Mouse (Mus musculus) C2C12 (cell line): ENCODE measurements around the gene Snx22. TPM values are rescaled to one million over a fixed set of nuclear protein-coding genes. Genes with fewer than 3 reads are reported as not detected.

ENCODE experiments used
- H3K27me3 ChIP-seq: one replicate; pipeline ENCODE4 v1.6.1; 2011; ENCODE audit not compliant: control insufficient read depth, insufficient read depth, insufficient read length
- H3K36me3 ChIP-seq: one replicate; pipeline ENCODE4 v1.6.1; 2011; ENCODE audit not compliant: control insufficient read depth, insufficient read depth
- H3K4me3 ChIP-seq: one replicate; pipeline ENCODE4 v1.5.1; 2011; ENCODE audit warnings: mild to moderate bottlenecking, control low read depth; ENCODE audit not compliant: poor library complexity, insufficient read depth, severe bottlenecking
- H3K79me2 ChIP-seq: one replicate; pipeline ENCODE4 v1.6.1; 2011; ENCODE audit not compliant: control insufficient read depth, insufficient read depth
- H3K79me3 ChIP-seq: one replicate; pipeline ENCODE4 v1.6.1; 2011; ENCODE audit warnings: low read depth, control low read depth
- H3ac ChIP-seq: one replicate; pipeline ENCODE3; 2011; ENCODE audit warnings: low read depth; ENCODE audit not compliant: control insufficient read depth, insufficient read length
- CEBPB ChIP-seq: IDR thresholded peaks from one replicate; pipeline ENCODE4 v1.6.1; 2011; ENCODE audit warnings: low read depth, mild to moderate bottlenecking, control low read depth, moderate library complexity
- CTCF ChIP-seq: IDR thresholded peaks from one replicate; pipeline ENCODE4 v1.5.1; 2011; ENCODE audit not compliant: control insufficient read depth, insufficient read depth, insufficient read length
- FOSL1 ChIP-seq: IDR thresholded peaks from one replicate; pipeline ENCODE4 v1.8.0; 2011; ENCODE audit warnings: mild to moderate bottlenecking, low read length; ENCODE audit not compliant: poor library complexity, insufficient read depth, severe bottlenecking
- MAX ChIP-seq: IDR thresholded peaks from one replicate; pipeline ENCODE4 v1.6.1; 2011; ENCODE audit warnings: mild to moderate bottlenecking, control low read depth
- MYOD1 ChIP-seq: IDR thresholded peaks from one replicate; pipeline ENCODE4 v1.6.1; 2011; ENCODE audit warnings: low read depth; ENCODE audit not compliant: control insufficient read depth, insufficient read length
- MYOG ChIP-seq: IDR thresholded peaks from one replicate; pipeline ENCODE4 v1.6.1; 2011; ENCODE audit not compliant: control insufficient read depth, insufficient read length; ENCODE audit errors: extremely low read depth
- USF1 ChIP-seq: IDR thresholded peaks from one replicate; pipeline ENCODE4 v1.6.1; 2011; ENCODE audit warnings: low read depth, mild to moderate bottlenecking, control low read depth, moderate library complexity
- polyA plus RNA-seq: library from polyadenylated mRNA; unstranded; fragments of >200 nt; fragmentation: generic; extraction: Trizol; gene quantifications from one replicate; pipeline ENCODE4 v1.2.1, GENCODE M21; 2012; ENCODE audit warnings: missing spikeins

The Snx22 gene
- polyA plus RNA-seq, 1 experiment = 0.74 TPM

- no peak overlapping the region for H3ac ChIP-seq
- TF ChIP-seq MYOG (no peak), MYOD1 (no peak), CTCF (no peak), FOSL1 (no peak), CEBPB (no peak), MAX (no peak), USF1 (no peak)
- no peak overlapping the region for H3K4me3 ChIP-seq
- peaks cover 9% of the 10 kb centered on the region for H3K36me3 ChIP-seq
- no peaks in the 10 kb centered on the region for H3K27me3 ChIP-seq
- H3K79me3 ChIP-seq = no peaks in the 10 kb centered on the region
- no peaks in the 10 kb centered on the region for H3K79me2 ChIP-seq
Observed at GRCm38 (mm10) chr9:66043241-66043640, 26.3 kb downstream of the Snx22 start.

- H3K4me3 ChIP-seq = no peak overlapping the region
- H3K36me3 ChIP-seq = peaks cover 18% of the 10 kb centered on the region
- no peaks in the 10 kb centered on the region for H3K79me2 ChIP-seq
- TF ChIP-seq MYOG (no peak), CTCF (no peak), MAX (no peak), USF1 (no peak), CEBPB (no peak), FOSL1 (no peak), MYOD1 (no peak)
- H3ac ChIP-seq = no peak overlapping the region
- no peaks in the 10 kb centered on the region for H3K27me3 ChIP-seq
- no peaks in the 10 kb centered on the region for H3K79me3 ChIP-seq
Observed at GRCm38 (mm10) chr9:66042331-66042730, 27.2 kb downstream of the Snx22 start.

- Histone ChIP-seq H3K79me3 (no peaks in the 10 kb centered on the region), H3K4me3 (no peak overlapping the region), H3ac (no peak overlapping the region), H3K79me2 (no peaks in the 10 kb centered on the region), H3K27me3 (no peaks in the 10 kb centered on the region), H3K36me3 (peaks cover 18% of the 10 kb centered on the region)
- no peak for TF ChIP-seq MAX
- TF ChIP-seq USF1 = no peak
Observed at GRCm38 (mm10) chr9:66040801-66041200, 28.7 kb downstream of the Snx22 start.

- H3K79me3 ChIP-seq = no peaks in the 10 kb centered on the region
- peaks cover 18% of the 10 kb centered on the region for H3K36me3 ChIP-seq
- TF ChIP-seq USF1 = no peak
- TF ChIP-seq CEBPB = no peak
- TF ChIP-seq FOSL1 = no peak
- no peak for TF ChIP-seq CTCF
- TF ChIP-seq MYOD1 = no peak
- no peak for TF ChIP-seq MYOG
- no peak for TF ChIP-seq MAX
- H3K27me3 ChIP-seq = no peaks in the 10 kb centered on the region
- H3ac ChIP-seq = no peak overlapping the region
- no peak overlapping the region for H3K4me3 ChIP-seq
- H3K79me2 ChIP-seq = no peaks in the 10 kb centered on the region
Observed at GRCm38 (mm10) chr9:66039290-66039689, 30.2 kb downstream of the Snx22 start.

- H3K36me3 ChIP-seq = peaks cover 18% of the 10 kb centered on the region
Observed at GRCm38 (mm10) chr9:66038581-66038980, 30.9 kb downstream of the Snx22 start.

GRCm38 (mm10) chr9:66038082-66038481 lies 31.4 kb downstream of the Snx22 start:
- Histone ChIP-seq H3K36me3 (peaks cover 18% of the 10 kb centered on the region), H3K79me2 (no peaks in the 10 kb centered on the region), H3ac (no peak overlapping the region), H3K79me3 (no peaks in the 10 kb centered on the region), H3K4me3 (no peak overlapping the region), H3K27me3 (no peaks in the 10 kb centered on the region)
- no peak for TF ChIP-seq MYOG
- no peak for TF ChIP-seq FOSL1
- TF ChIP-seq CEBPB = no peak
- TF ChIP-seq CTCF = no peak
- no peak for TF ChIP-seq USF1
- no peak for TF ChIP-seq MAX
- no peak for TF ChIP-seq MYOD1

More at GRCm38 (mm10) chr9:66038581-66038980, 30.9 kb downstream of the Snx22 start:
- H3K4me3 ChIP-seq = no peak overlapping the region
- H3K79me2 ChIP-seq = no peaks in the 10 kb centered on the region
- H3K79me3 ChIP-seq = no peaks in the 10 kb centered on the region
- no peak overlapping the region for H3ac ChIP-seq
- H3K27me3 ChIP-seq = no peaks in the 10 kb centered on the region
- TF ChIP-seq USF1 = no peak
- TF ChIP-seq CEBPB = no peak
- no peak for TF ChIP-seq MYOG
- TF ChIP-seq MAX = no peak
- TF ChIP-seq FOSL1 = no peak
- no peak for TF ChIP-seq CTCF
- no peak for TF ChIP-seq MYOD1
